Mouse (Mus musculus) heart, adult 11 months (tissue): ENCODE data around the gene Abca13.

ENCODE experiments used
- DNase-seq: peaks from one replicate; pipeline ENCODE4 v3.0.0; 2022

The Abca13 gene

DNA sequence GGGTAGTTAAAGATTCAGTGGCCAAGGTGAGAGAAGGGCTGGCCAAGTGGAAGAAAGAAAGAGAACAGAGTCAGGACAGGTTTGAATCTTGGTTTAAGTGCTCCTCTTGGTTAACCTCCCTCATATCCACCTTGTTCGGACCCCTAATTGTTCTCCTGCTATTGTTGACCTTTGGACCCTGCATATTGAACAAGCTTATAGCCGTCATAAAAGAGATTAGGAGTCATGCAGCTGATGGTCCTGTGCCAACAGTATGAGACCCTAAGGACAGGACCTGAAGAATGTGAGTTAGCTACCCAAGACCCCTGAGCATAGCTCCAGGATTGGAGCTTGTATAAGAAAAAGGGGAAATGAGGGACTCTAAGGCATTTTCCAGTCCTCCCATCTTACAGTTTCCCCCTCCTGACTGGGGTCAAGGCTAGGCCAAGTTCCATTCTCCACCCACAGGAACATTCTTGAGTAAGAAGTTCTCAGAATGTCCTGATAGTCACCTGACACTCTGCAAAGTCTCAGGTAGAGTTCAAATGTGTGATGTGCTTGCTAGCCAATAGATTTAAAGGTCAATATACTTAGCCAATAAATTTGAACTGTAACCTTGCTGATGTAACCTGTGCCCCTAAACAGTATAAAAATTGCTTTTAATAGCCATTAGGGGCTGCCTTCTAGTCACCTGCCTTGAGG lies 536.2 kb downstream of the Abca13 start:
- no peak for DNase-seq

DNA sequence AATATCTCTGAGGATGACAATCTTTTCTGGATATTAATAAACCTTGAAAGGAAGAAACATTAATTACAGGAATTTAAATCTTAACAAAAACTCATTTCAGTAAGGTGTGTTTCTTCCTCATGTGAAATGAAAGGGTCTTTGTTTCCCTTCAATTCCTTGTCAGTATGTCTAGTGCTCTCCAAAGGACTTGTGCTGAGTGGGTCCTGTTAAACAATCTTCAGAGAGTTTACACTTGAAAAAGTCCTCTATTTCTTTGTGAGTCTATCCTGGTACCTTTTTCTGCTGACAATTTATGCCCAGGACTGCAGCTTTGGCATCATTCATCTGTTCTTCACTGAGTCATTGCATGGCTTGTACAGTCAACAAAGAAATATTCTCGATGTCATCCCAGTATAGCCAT lies 539.6 kb downstream of the Abca13 start:
- no peak for DNase-seq
